Mouse (Mus musculus): ENCODE data around the gene Rtbdn.

Rtbdn gene

DNA sequence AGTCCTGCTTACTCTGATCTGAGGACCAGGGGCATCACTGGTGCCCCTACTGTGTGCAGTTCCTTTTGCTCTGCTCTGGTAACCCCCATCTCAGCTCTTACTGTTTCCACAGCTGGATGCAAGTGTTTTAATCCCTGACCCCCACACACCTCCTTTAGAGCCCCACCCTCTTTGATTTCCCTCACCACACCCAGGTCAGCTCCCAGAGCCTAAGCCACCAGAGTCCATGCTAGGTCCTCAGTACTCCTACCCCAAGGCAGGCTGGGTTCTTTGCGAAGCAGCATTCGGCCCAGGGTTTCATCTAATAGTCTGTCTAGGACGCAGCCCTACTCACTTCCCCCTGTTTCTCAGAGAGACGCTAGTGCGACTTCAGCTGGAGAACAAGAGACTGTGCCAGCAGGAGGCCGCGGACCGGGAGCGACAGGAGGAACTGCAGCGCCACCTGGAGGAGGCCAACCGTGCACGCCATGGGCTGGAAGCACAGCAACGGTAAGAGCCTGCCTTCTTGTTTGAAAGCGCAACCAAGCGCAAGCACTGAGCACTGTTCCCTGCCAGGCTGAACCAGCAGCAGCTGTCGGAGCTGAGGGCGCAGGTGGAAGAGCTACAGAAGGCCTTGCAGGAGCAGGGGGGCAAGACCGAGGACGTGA, 51.0 kb downstream of the Rtbdn start:
- peak; percentile 89 for DNase-seq (ENCODE audit: extremely low read depth, low read depth)

Data from MEL-GATA-1-ER (cell line).